Comparison of ENCODE assay signal across 8 mouse cellular contexts in the genomic region with DNA sequence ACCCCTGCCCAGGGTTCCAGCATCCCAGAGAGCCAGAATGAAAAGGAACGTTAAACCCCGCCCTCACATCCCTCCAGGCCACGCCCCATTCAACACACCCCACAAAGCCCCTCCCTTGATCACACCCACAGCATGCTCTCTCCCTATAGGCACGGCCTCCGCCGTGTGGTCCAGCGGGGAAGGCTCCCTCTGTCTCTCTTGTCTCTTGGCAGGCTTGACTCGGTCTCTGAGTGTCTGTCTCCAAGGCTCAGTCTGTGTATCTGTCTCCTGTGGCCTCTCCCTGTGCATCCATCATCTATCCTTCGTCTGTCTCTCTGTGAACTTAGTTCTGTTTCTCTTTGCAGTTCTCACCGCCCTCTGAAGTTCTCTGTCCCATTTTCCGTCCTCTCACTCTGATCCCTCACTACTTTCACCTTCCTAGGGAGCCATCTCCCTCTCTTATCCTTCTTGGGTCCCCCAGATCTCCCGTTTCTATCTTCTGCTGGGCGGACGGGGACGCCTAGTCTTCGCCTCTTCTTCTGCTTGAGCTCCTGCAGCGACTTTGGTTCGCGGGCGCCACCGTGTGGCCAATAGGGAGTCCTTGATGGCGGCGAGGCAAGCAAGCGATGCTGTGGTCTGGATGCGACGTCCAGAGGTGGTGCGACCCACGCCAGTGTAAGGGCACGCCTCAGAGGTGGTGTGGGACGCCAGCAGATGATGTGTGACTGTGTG. TPM values are rescaled to one million over a fixed set of nuclear protein-coding genes. Genes with fewer than 3 reads are reported as not detected.
DNase-seq lines count a peak whose midpoint lies in the region; ATAC-seq lines count a peak whose summit lies in the region.

Gene Gng8 (plus strand): TSS at position 146 of the 711 bp plus-strand sequence.

- H3K27me3 ChIP-seq in megakaryocyte, embryonic 14.5 days (replicated peaks): peaks cover 58% of the 10 kb centered on the region

- peak; percentile 94 for DNase-seq in ZHBTc4 (ENCODE audit: low read depth, low spot score)
- peak; percentile 89 for DNase-seq in gastrocnemius, postnatal 10 days
- DNase-seq in hindlimb bud, embryonic 11.5 days (ENCODE audit: extremely low spot score, low read depth, low spot score): peak; percentile 81
- DNase-seq in left cerebral cortex, adult 8-10 months (ENCODE audit: low spot score in 2 of 2): peak; percentile 74 to 79
- peak; percentile 87 to 90 for DNase-seq in right cerebral cortex, adult 2 months (ENCODE audit: low spot score in 2 of 2)
- peak; percentile 61 for DNase-seq in urinary bladder, postnatal 10 days (ENCODE audit: low spot score)

- peaks cover 66% of the 10 kb centered on the region for H3K4me1 ChIP-seq in megakaryocyte, embryonic 14.5 days

- peaks cover 5% of the 10 kb centered on the region for H3K9me3 ChIP-seq in megakaryocyte, embryonic 14.5 days

- peak within 1 kb of the TSS; percentile 91 for H3K4me3 ChIP-seq in megakaryocyte, embryonic 14.5 days (replicated peaks)

- ATAC-seq in common myeloid progenitor, adult 5-6 weeks (replicated peaks; ENCODE audit: low read depth, poor library complexity, severe bottlenecking): peak; percentile 80

- no peaks in the 10 kb centered on the region for H3K36me3 ChIP-seq in megakaryocyte, embryonic 14.5 days (replicated peaks; ENCODE audit: low read length)

RNA-seq across cellular contexts. Expression of gene Gng8, which starts in this region (rescaled TPM):
- 3.1 TPM in 1 of 2 replicates, not detected in the other for total RNA-seq in common myeloid progenitor, adult 5-6 weeks (2017)
- 1 to 10 TPM; 1.3 to 2.7 TPM for total RNA-seq in gastrocnemius, postnatal 10 days (2021)
- total RNA-seq in left cerebral cortex, adult 8-10 months (2022): 1 to 10 TPM; 2.1 to 3.5 (median 3.5) TPM
- polyA plus RNA-seq in megakaryocyte, embryonic 14.5 days (2012; ENCODE audit: insufficient read depth, low replicate concordance): not detected in 2 replicates

Comparison
In these comparisons a context has a peak if more than half of its experiments do, and no peak if none do; other contexts are left out.
1. Peak in every context shown above with its lines: DNase-seq, ATAC-seq and H3K4me3 ChIP-seq.